Comparison of ENCODE assay signal across 8 mouse cellular contexts in the genomic region with DNA sequence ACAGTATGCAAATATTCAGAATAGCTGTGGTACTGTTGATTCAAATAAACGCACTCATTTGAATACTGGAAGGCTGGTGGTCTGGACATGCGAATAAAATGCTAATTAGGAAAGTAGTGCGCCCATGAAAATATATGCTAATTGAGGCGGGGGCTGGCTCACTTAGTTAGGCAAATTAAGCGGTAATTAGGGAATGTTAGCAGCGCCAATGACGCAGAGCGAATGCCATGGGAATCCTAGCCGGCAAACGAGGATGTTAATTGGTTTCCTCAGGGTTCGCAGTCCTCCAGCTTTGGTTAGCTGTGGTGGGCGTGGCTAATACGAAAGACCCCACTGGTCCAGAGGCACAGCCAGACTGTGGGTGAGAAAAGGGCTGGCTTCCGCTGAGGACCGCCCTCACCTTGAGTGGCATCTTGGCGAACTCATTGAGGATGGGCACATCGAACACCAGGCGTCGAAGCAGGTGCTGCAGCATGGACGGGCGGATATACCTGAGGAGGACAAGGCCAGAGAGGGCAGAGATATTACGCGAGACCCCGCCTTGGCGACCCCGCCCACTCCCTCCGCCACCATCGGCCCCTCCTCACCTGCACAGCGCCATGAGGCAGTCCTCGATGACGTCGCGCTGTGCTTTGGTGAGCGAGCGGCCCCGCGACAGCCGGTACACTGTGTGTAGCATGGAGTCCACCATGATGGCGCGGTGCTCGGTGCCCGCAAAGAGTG. TPM values are rescaled to one million over a fixed set of nuclear protein-coding genes. Genes with fewer than 3 reads are reported as not detected.
DNase-seq lines count a peak whose midpoint lies in the region; ATAC-seq lines count a peak whose summit lies in the region.

No protein-coding gene starts in this region.

- no peak for DNase-seq in heart, adult 18-20 months
- peak; percentile 75 for DNase-seq in embryo, embryonic 11 days
- peak; percentile 81 for DNase-seq in hindbrain, embryonic 14.5 days (ENCODE audit: low spot score)
- DNase-seq in gastrocnemius, postnatal 36 days, result no peak
- no peak for DNase-seq in gastrocnemius, postnatal 25 days

- no peaks in the 10 kb centered on the region for H3K9me3 ChIP-seq in heart, embryonic 15.5 days (replicated peaks)
- no peaks in the 10 kb centered on the region for H3K9me3 ChIP-seq in hindbrain, embryonic 14.5 days (ENCODE audit: control insufficient read depth, low read length)
- H3K9me3 ChIP-seq in stomach, embryonic 16.5 days (replicated peaks; ENCODE audit: control insufficient read depth, low read length), result no peaks in the 10 kb centered on the region

- peaks cover 65% of the 10 kb centered on the region for H3K27me3 ChIP-seq in heart, embryonic 15.5 days
- H3K27me3 ChIP-seq in hindbrain, embryonic 14.5 days (ENCODE audit: control insufficient read depth, insufficient read depth, low read length), result no peaks in the 10 kb centered on the region
- peaks cover 16% of the 10 kb centered on the region for H3K27me3 ChIP-seq in stomach, embryonic 16.5 days (ENCODE audit: control insufficient read depth, insufficient read depth, low read length)

- no peak overlapping the region for H3K27ac ChIP-seq in heart, embryonic 15.5 days
- H3K27ac ChIP-seq in hindbrain, embryonic 14.5 days, result peak overlapping the region; percentile 87
- no peak overlapping the region for H3K27ac ChIP-seq in stomach, embryonic 16.5 days (ENCODE audit: low read length)

- no peak; the same call in 1 of the 2 replicates for ATAC-seq in heart, embryonic 15.5 days (replicated peaks; ENCODE audit: insufficient number of reproducible peaks, insufficient read depth, low FRiP score, low read depth)
- peak; percentile 90 for ATAC-seq in hindbrain, embryonic 14.5 days (ENCODE audit: low FRiP score)
- 0 out of 2 replicates have a peak, but pooled peaks have one; percentile 27 for ATAC-seq in megakaryocyte progenitor cell, adult 5-6 weeks (replicated peaks; ENCODE audit: poor library complexity)
- ATAC-seq in stomach, embryonic 16.5 days (ENCODE audit: insufficient read depth, low FRiP score), result peak; percentile 35; the same call in 1 of the 2 replicates

- peaks cover 6% of the 10 kb centered on the region for H3K4me1 ChIP-seq in heart, embryonic 15.5 days (replicated peaks)
- H3K4me1 ChIP-seq in hindbrain, embryonic 14.5 days (replicated peaks; ENCODE audit: control insufficient read depth, insufficient read depth, low read length), result peaks cover 24% of the 10 kb centered on the region
- H3K4me1 ChIP-seq in stomach, embryonic 16.5 days (ENCODE audit: control insufficient read depth, insufficient read depth, low read length), result no peaks in the 10 kb centered on the region

- H3K4me2 ChIP-seq in heart, embryonic 15.5 days, result peak overlapping the region; percentile 49
- H3K4me2 ChIP-seq in hindbrain, embryonic 14.5 days (replicated peaks), result peak overlapping the region; percentile 55
- H3K4me2 ChIP-seq in stomach, embryonic 16.5 days (ENCODE audit: low read depth, low read length), result peak overlapping the region; percentile 41

- intact Hi-C loops in gastrocnemius, postnatal 36 days (cut with DNase I), result no loop called here

- WGBS in heart, embryonic 15.5 days, result 5% methylated on average over 42 of the region's 42 CpGs
- 3% methylated on average over 42 of the region's 42 CpGs for WGBS in hindbrain, embryonic 14.5 days
- WGBS in stomach, embryonic 16.5 days, result 9% methylated on average over 42 of the region's 42 CpGs

- peak overlapping the region; percentile 32 for H3K4me3 ChIP-seq in heart, embryonic 15.5 days
- peak overlapping the region; percentile 40 for H3K4me3 ChIP-seq in hindbrain, embryonic 14.5 days (replicated peaks; ENCODE audit: low read length)
- peak overlapping the region; percentile 16 for H3K4me3 ChIP-seq in stomach, embryonic 16.5 days (replicated peaks; ENCODE audit: low read length)

- no peaks in the 10 kb centered on the region for H3K36me3 ChIP-seq in heart, embryonic 15.5 days
- no peaks in the 10 kb centered on the region for H3K36me3 ChIP-seq in hindbrain, embryonic 14.5 days (replicated peaks; ENCODE audit: control insufficient read depth, insufficient read depth)
- no peaks in the 10 kb centered on the region for H3K36me3 ChIP-seq in stomach, embryonic 16.5 days (ENCODE audit: control insufficient read depth, insufficient read depth, low read length)

- no peak overlapping the region for H3K9ac ChIP-seq in heart, embryonic 15.5 days
- peak overlapping the region; percentile 57 for H3K9ac ChIP-seq in hindbrain, embryonic 14.5 days
- no peak overlapping the region for H3K9ac ChIP-seq in stomach, embryonic 16.5 days (ENCODE audit: low read length)

RNA-seq across cellular contexts. Expression of a gene that starts 53.6 kb away (rescaled TPM):
- polyA plus RNA-seq in heart, embryonic 15.5 days (2015; fragmentation: Nextera tagmentation; extraction: Ambion mirVana), result 0.09 and 0.15 TPM in 2 replicates
- under 1 TPM; 0.07 to 0.13 TPM for total RNA-seq in heart, adult 18-20 months (2021)
- 5.1 and 7.6 TPM in 2 replicates for polyA plus RNA-seq in hindbrain, embryonic 14.5 days (2014; fragmentation: Nextera tagmentation; extraction: Ambion mirVana)
- 0.24 and 1.1 TPM in 2 replicates for total RNA-seq in megakaryocyte progenitor cell, adult 5-6 weeks (2015)
- 0.12 and 0.44 TPM in 2 replicates for total RNA-seq in megakaryocyte progenitor cell, adult 5-6 weeks (2017)
- polyA plus RNA-seq in stomach, embryonic 16.5 days (2015; fragmentation: Nextera tagmentation; extraction: Ambion mirVana), result 0.45 and 2.6 TPM in 2 replicates
- 1,000 to 10,000 TPM; 1,495 to 1,823 TPM for total RNA-seq in gastrocnemius, postnatal 36 days (2021)
- total RNA-seq in gastrocnemius, postnatal 25 days (2021), result 1,000 to 10,000 TPM; 1,331 to 1,686 TPM

Comparison
In these comparisons a context has a peak if more than half of its experiments do, and no peak if none do; other contexts are left out.
1. DNase-seq: peak in embryo, embryonic 11 days (single experiment) and hindbrain, embryonic 14.5 days (single experiment); none in heart, adult 18-20 months (0 of 2), gastrocnemius, postnatal 36 days (0 of 2) and gastrocnemius, postnatal 25 days (single experiment).
2. RNA of a gene that starts 53.6 kb away (total RNA-seq): 1,495 to 1,823 TPM in gastrocnemius, postnatal 36 days and 1,331 to 1,686 TPM in gastrocnemius, postnatal 25 days; 0.12 to 1.1 TPM in megakaryocyte progenitor cell, adult 5-6 weeks and 0.07 to 0.13 TPM in heart, adult 18-20 months; every median in the first group is over 100 times any median in the second.
3. Peak in every context shown above with its lines, with median percentiles within 50 percentile points of each other: H3K4me2 ChIP-seq and H3K4me3 ChIP-seq.